Mouse (Mus musculus) limb, embryonic 15.5 days (tissue): ENCODE results near the gene Pcsk6. TPM values are rescaled to one million over a fixed set of nuclear protein-coding genes. Genes with fewer than 3 reads are reported as not detected.

Source experiments
- ATAC-seq: fragments of 200-750 bp; cut with Nextera tagmentation; 2 replicates; pipeline ENCODE4 v1.8.0; 2017; ENCODE audit warnings: low read depth, moderate TSS enrichment; ENCODE audit not compliant: insufficient number of reproducible peaks, low FRiP score, low TSS enrichment
- H3K27ac ChIP-seq: fragments of 300-500 bp; sonication (generic); 2 replicates; pipeline ENCODE4 v1.5.1; 2015; ENCODE audit warnings: moderate library complexity, mild to moderate bottlenecking, inconsistent platforms
- H3K27me3 ChIP-seq: fragments of 300-500 bp; sonication (generic); 2 replicates; pipeline ENCODE4 v1.6.1; 2015; ENCODE audit warnings: inconsistent platforms
- H3K36me3 ChIP-seq: fragments of 300-500 bp; sonication (generic); 2 replicates; pipeline ENCODE4 v1.6.1; 2015; ENCODE audit warnings: inconsistent platforms
- H3K4me1 ChIP-seq: fragments of 300-500 bp; sonication (generic); 2 replicates; pipeline ENCODE4 v1.6.1; 2015; ENCODE audit warnings: inconsistent platforms
- H3K4me2 ChIP-seq: fragments of 300-500 bp; sonication (generic); 2 replicates; pipeline ENCODE4 v1.6.1; 2015; ENCODE audit warnings: mild to moderate bottlenecking, inconsistent platforms
- H3K4me3 ChIP-seq: fragments of 300-500 bp; sonication (generic); 2 replicates; pipeline ENCODE4 v1.5.1; 2015; ENCODE audit warnings: mild to moderate bottlenecking, inconsistent platforms
- H3K9ac ChIP-seq: fragments of 300-500 bp; sonication (generic); 2 replicates; pipeline ENCODE4 v1.6.1; 2015; ENCODE audit warnings: inconsistent platforms
- H3K9me3 ChIP-seq: fragments of 300-500 bp; sonication (generic); 2 replicates; pipeline ENCODE4 v1.6.1; 2016; ENCODE audit warnings: inconsistent platforms
- whole genome bisulfite sequencing: fragments of 180-500 bp; shearing (Covaris S2); methylation state at CpG from one replicate; pipeline ENCODE4 v1.1.7; 2015; 5-methylcytosine and 5-hydroxymethylcytosine counted together
- polyA plus RNA-seq: library from polyadenylated mRNA; unstranded; fragments of >200 nt; fragmentation: Nextera tagmentation; extraction: Ambion mirVana; gene quantifications from 2 replicates; pipeline ENCODE4 v1.2.1, GENCODE M21; 2015

Pcsk6 gene
- polyA plus RNA-seq, 1 experiment from 2014 or later = 10.3 TPM

- Histone ChIP-seq H3K4me2 (no peak overlapping the region), H3K27ac (no peak overlapping the region), H3K4me3 (no peak overlapping the region), H3K9ac (no peak overlapping the region), H3K9me3 (no peaks in the 10 kb centered on the region), H3K27me3 (no peaks in the 10 kb centered on the region), H3K4me1 (peaks cover 14% of the 10 kb centered on the region), H3K36me3 (no peaks in the 10 kb centered on the region)
- WGBS = 81% methylated on average over 5 of the region's 5 CpGs
- no peak for ATAC-seq
Measured at GRCm38 (mm10) chr7:65869794-65870193, 8.3 kb downstream of the Pcsk6 start.

- Histone ChIP-seq H3K27me3 (no peaks in the 10 kb centered on the region), H3K4me2 (no peak overlapping the region), H3K9ac (no peak overlapping the region), H3K36me3 (no peaks in the 10 kb centered on the region), H3K4me3 (no peak overlapping the region), H3K27ac (no peak overlapping the region), H3K9me3 (no peaks in the 10 kb centered on the region), H3K4me1 (peaks cover 14% of the 10 kb centered on the region)
- 60% methylated on average over 5 of the region's 5 CpGs for WGBS
- no peak for ATAC-seq
Measured at GRCm38 (mm10) chr7:65870227-65870626, 8.7 kb downstream of the Pcsk6 start.

- peak; percentile 42; the same call in 1 of the 2 replicates for ATAC-seq
Measured at GRCm38 (mm10) chr7:65870928-65871580, 9.5 kb downstream of the Pcsk6 start.

GRCm38 (mm10) chr7:65871851-65872250 is 10.3 kb downstream of the Pcsk6 start:
- Histone ChIP-seq H3K9me3 (no peaks in the 10 kb centered on the region), H3K4me2 (no peak overlapping the region), H3K36me3 (no peaks in the 10 kb centered on the region), H3K9ac (no peak overlapping the region), H3K27ac (no peak overlapping the region), H3K4me3 (no peak overlapping the region), H3K4me1 (peaks cover 14% of the 10 kb centered on the region), H3K27me3 (no peaks in the 10 kb centered on the region)
- 66% methylated on average over 2 of the region's 2 CpGs for WGBS
- ATAC-seq = no peak

More at GRCm38 (mm10) chr7:65870928-65871580, 9.5 kb downstream of the Pcsk6 start:
- Histone ChIP-seq H3K9me3 (no peaks in the 10 kb centered on the region), H3K36me3 (no peaks in the 10 kb centered on the region), H3K4me2 (no peak overlapping the region), H3K27ac (no peak overlapping the region), H3K9ac (no peak overlapping the region), H3K4me3 (no peak overlapping the region), H3K4me1 (peaks cover 14% of the 10 kb centered on the region), H3K27me3 (no peaks in the 10 kb centered on the region)
- 65% methylated on average over 10 of the region's 10 CpGs for WGBS

GRCm38 (mm10) chr7:65873176-65873845 is 11.8 kb downstream of the Pcsk6 start:
- Histone ChIP-seq H3K4me2 (no peak overlapping the region), H3K9me3 (no peaks in the 10 kb centered on the region), H3K27me3 (no peaks in the 10 kb centered on the region), H3K9ac (no peak overlapping the region), H3K4me1 (peaks cover 14% of the 10 kb centered on the region), H3K27ac (no peak overlapping the region), H3K4me3 (no peak overlapping the region), H3K36me3 (no peaks in the 10 kb centered on the region)
- 82% methylated on average over 6 of the region's 6 CpGs for WGBS
- no peak for ATAC-seq

GRCm38 (mm10) chr7:65873902-65874301 is 12.4 kb downstream of the Pcsk6 start:
- no peaks in the 10 kb centered on the region for H3K36me3 ChIP-seq
- no peak for ATAC-seq
- 83% methylated on average over 2 of the region's 2 CpGs for WGBS
- no peak overlapping the region for H3K4me3 ChIP-seq
- no peaks in the 10 kb centered on the region for H3K9me3 ChIP-seq
- no peak overlapping the region for H3K9ac ChIP-seq
- no peak overlapping the region for H3K4me2 ChIP-seq
- no peak overlapping the region for H3K27ac ChIP-seq
- H3K4me1 ChIP-seq = peaks cover 14% of the 10 kb centered on the region
- H3K27me3 ChIP-seq = no peaks in the 10 kb centered on the region

GRCm38 (mm10) chr7:65876596-65876995 is 15.1 kb downstream of the Pcsk6 start:
- WGBS = 85% methylated on average over 3 of the region's 3 CpGs
- Histone ChIP-seq H3K9me3 (no peaks in the 10 kb centered on the region), H3K27ac (no peak overlapping the region), H3K4me3 (no peak overlapping the region), H3K4me1 (peaks cover 17% of the 10 kb centered on the region), H3K9ac (no peak overlapping the region), H3K4me2 (no peak overlapping the region), H3K27me3 (no peaks in the 10 kb centered on the region), H3K36me3 (no peaks in the 10 kb centered on the region)
- no peak for ATAC-seq

- Histone ChIP-seq H3K27ac (no peak overlapping the region), H3K36me3 (no peaks in the 10 kb centered on the region), H3K27me3 (no peaks in the 10 kb centered on the region), H3K9ac (no peak overlapping the region), H3K4me1 (peaks cover 12% of the 10 kb centered on the region), H3K4me2 (no peak overlapping the region), H3K9me3 (no peaks in the 10 kb centered on the region), H3K4me3 (no peak overlapping the region)
- no peak for ATAC-seq
- 67% methylated on average over 4 of the region's 4 CpGs for WGBS
Measured at GRCm38 (mm10) chr7:65878234-65878633, 16.7 kb downstream of the Pcsk6 start.

- 86% methylated on average over 9 of the region's 9 CpGs for WGBS
- no peak for ATAC-seq
- Histone ChIP-seq H3K4me1 (peaks cover 10% of the 10 kb centered on the region), H3K9ac (no peak overlapping the region), H3K9me3 (no peaks in the 10 kb centered on the region), H3K27ac (no peak overlapping the region), H3K36me3 (no peaks in the 10 kb centered on the region), H3K27me3 (no peaks in the 10 kb centered on the region), H3K4me2 (no peak overlapping the region), H3K4me3 (no peak overlapping the region)
Measured at GRCm38 (mm10) chr7:65879330-65879729, 17.8 kb downstream of the Pcsk6 start.

GRCm38 (mm10) chr7:65880666-65881289 is 19.2 kb downstream of the Pcsk6 start:
- H3K27me3 ChIP-seq = no peaks in the 10 kb centered on the region
- H3K4me1 ChIP-seq = peaks cover 10% of the 10 kb centered on the region
- H3K27ac ChIP-seq = no peak overlapping the region
- no peak overlapping the region for H3K9ac ChIP-seq
- no peaks in the 10 kb centered on the region for H3K9me3 ChIP-seq
- no peak for ATAC-seq
- WGBS = 56% methylated on average over 5 of the region's 5 CpGs
- no peaks in the 10 kb centered on the region for H3K36me3 ChIP-seq
- no peak overlapping the region for H3K4me3 ChIP-seq
- H3K4me2 ChIP-seq = peak overlapping the region; percentile 43

GRCm38 (mm10) chr7:65881290-65881688 is 19.8 kb downstream of the Pcsk6 start:
- H3K36me3 ChIP-seq = no peaks in the 10 kb centered on the region
- no peaks in the 10 kb centered on the region for H3K9me3 ChIP-seq
- H3K9ac ChIP-seq = no peak overlapping the region
- H3K27ac ChIP-seq = no peak overlapping the region
- peak overlapping the region; percentile 43 for H3K4me2 ChIP-seq
- WGBS = 17% methylated on average over 12 of the region's 12 CpGs
- peaks cover 10% of the 10 kb centered on the region for H3K4me1 ChIP-seq
- no peak for ATAC-seq
- H3K27me3 ChIP-seq = no peaks in the 10 kb centered on the region
- H3K4me3 ChIP-seq = peak overlapping the region; percentile 16

GRCm38 (mm10) chr7:65884928-65885327 is 23.4 kb downstream of the Pcsk6 start:
- Histone ChIP-seq H3K9ac (no peak overlapping the region), H3K4me3 (no peak overlapping the region), H3K4me2 (no peak overlapping the region), H3K4me1 (peaks cover 17% of the 10 kb centered on the region), H3K27me3 (no peaks in the 10 kb centered on the region), H3K27ac (no peak overlapping the region), H3K36me3 (no peaks in the 10 kb centered on the region), H3K9me3 (no peaks in the 10 kb centered on the region)
- WGBS = 80% methylated on average over 4 of the region's 4 CpGs
- no peak for ATAC-seq
